Mouse (Mus musculus): ENCODE measurements at regions not wholly inside any gene's neighbourhood (a gene's known extent, or its start where the extent isn't known, plus 50 kb on each side); places are given as distances from the start of the nearest gene placed in this dataset.

DNA sequence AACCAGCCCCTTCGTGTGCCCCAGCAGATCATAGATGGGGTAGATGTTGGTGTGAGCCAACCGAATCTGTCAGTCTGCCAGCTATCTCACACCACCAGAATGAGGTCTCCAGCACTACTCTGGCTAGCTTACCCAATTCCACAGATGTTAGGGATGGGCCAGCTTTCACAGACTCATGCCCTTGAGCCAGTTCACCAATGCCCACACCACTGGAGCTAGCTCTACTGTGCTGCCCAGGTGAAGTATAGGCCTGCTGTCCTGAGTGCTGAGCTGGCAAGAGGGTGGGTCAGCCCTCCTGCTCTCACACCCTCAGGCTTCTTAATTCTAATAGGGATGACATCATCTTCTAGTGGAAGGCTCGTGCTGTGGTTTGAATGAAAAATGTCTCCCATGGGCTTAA is 201.5 kb upstream of the Kdm8 start:
- TF ChIP-seq POLR2A (IDR thresholded peaks at IDR 0.05; ENCODE audit: borderline replicate concordance, extremely low read depth, low read depth, low read length) (no peak), CTCF (IDR thresholded peaks at IDR 0.05; ENCODE audit: insufficient read depth, low read length) (no peak)
- H3K4me3 ChIP-seq (replicated peaks; ENCODE audit: extremely low read depth, low read depth, low read length): no peak overlapping the region
- DNase-seq: no peak
- no peaks in the 10 kb centered on the region for H3K4me1 ChIP-seq (ENCODE audit: control insufficient read depth, insufficient read depth, low read length)
- 72% methylated on average over 3 of the region's 3 CpGs for WGBS

DNA sequence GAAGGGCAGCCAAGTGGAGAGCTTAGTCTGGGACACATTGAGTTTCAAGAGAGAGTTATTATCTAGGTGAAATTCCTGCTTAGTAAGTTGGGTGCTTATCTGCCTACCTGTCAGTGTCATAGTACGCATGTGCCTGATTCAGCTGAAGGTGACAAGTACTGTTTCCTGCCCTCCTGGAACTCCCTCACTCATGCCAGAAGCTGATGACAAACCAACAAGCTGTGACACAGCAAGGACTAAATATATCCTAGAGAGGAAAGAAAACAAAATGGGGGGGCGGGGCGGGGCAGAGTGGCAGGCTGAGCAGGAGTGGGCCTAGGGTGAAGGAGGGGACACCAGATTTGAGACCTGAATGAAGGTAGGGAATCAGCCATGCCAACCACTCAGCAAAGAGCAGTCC is 196.1 kb upstream of the Kdm8 start:
- no peak for DNase-seq
- no peak overlapping the region for H3K4me3 ChIP-seq (replicated peaks; ENCODE audit: extremely low read depth, low read depth, low read length)
- 87% methylated on average over 3 of the region's 3 CpGs for WGBS
- TF ChIP-seq CTCF (IDR thresholded peaks at IDR 0.05; ENCODE audit: insufficient read depth, low read length) (no peak), POLR2A (IDR thresholded peaks at IDR 0.05; ENCODE audit: borderline replicate concordance, extremely low read depth, low read depth, low read length) (no peak)
- H3K4me1 ChIP-seq (ENCODE audit: control insufficient read depth, insufficient read depth, low read length): no peaks in the 10 kb centered on the region

DNA sequence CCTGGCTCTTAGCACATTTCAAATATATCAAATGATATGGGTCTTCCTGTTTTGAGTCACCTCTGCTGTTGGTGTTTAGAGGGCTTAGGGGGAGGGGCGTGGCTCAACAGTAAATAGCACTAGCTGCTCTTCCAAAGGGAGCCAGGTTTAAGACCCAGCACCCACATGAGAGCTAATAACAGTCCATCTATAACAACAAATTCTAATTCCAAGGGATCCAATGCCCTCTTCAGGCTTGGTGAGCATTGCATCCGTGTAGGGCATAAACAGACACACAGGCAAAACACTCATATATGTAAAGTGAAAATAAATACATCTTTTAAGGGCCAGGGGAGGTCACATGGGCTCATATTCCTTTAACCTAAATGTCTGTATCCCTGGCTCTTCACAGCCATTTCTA is 194.1 kb upstream of the Kdm8 start:
- no peak for DNase-seq
- 53% methylated on average over 2 of the region's 2 CpGs for WGBS
- Histone ChIP-seq H3K4me1 (ENCODE audit: control insufficient read depth, insufficient read depth, low read length) (no peaks in the 10 kb centered on the region), H3K4me3 (replicated peaks; ENCODE audit: extremely low read depth, low read depth, low read length) (no peak overlapping the region)
- TF ChIP-seq CTCF (IDR thresholded peaks at IDR 0.05; ENCODE audit: insufficient read depth, low read length): no peak
- no peak for TF ChIP-seq POLR2A (IDR thresholded peaks at IDR 0.05; ENCODE audit: borderline replicate concordance, extremely low read depth, low read depth, low read length)

DNA sequence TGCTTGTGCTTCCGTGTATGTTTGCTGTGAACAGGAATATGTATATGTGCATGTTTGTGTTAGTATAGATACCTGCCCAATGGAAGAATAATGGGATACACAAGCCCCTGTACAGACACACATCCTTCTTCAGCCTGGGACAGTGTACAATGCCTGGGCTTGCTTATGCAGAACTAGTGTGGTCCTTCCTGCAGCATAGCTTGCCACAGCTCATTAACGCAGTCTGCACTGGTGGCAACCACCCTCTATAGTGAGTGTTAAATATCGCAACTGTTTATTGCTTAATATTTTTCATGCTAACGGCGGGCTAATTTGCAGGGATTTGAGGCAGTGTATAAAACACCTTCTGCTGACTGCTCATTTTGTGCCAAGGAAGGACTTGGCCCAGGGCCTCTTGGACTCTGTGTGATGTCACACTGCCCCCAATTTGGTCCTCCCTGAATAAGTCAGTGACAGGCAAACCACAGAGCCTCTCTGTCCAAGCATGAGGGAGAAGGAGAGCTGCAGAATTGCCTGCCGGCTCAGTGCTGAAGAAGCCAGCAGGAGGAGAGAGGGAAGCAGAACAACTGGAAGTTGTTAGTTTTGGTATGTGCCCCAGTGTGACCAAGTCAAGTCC is 193.4 kb upstream of the Kdm8 start:
- no peak for DNase-seq
- Histone ChIP-seq H3K4me3 (replicated peaks; ENCODE audit: extremely low read depth, low read depth, low read length) (no peak overlapping the region), H3K4me1 (ENCODE audit: control insufficient read depth, insufficient read depth, low read length) (no peaks in the 10 kb centered on the region)
- 70% methylated on average over 6 of the region's 6 CpGs for WGBS
- TF ChIP-seq POLR2A (IDR thresholded peaks at IDR 0.05; ENCODE audit: borderline replicate concordance, extremely low read depth, low read depth, low read length) (no peak), CTCF (IDR thresholded peaks at IDR 0.05; ENCODE audit: insufficient read depth, low read length) (no peak)

DNA sequence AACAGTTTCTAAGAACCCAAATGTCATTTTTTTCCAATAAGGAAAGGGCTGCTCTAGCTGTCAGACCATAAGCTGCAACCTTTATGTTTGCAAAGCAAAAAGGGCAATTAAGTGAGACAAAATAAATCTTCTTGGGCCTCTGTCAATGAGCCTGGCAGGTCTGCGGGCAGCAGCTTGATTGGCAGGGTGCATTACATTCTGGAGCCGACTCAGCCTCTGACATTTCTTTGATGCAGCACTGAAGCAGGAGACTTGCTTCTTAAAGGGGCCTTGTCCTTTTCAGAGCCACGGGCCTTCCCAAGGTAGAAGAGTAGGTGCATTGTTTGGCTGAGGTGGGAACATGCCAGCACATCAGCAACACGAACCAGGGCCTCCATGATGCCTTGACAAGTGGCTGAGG is 190.2 kb upstream of the Kdm8 start:
- 27% methylated on average over 4 of the region's 4 CpGs for WGBS
- H3K4me3 ChIP-seq (replicated peaks; ENCODE audit: extremely low read depth, low read depth, low read length): no peak overlapping the region
- H3K4me1 ChIP-seq (ENCODE audit: control insufficient read depth, insufficient read depth, low read length): no peaks in the 10 kb centered on the region
- TF ChIP-seq CTCF (IDR thresholded peaks at IDR 0.05; ENCODE audit: insufficient read depth, low read length) (no peak), POLR2A (IDR thresholded peaks at IDR 0.05; ENCODE audit: borderline replicate concordance, extremely low read depth, low read depth, low read length) (no peak)
- DNase-seq: no peak

DNA sequence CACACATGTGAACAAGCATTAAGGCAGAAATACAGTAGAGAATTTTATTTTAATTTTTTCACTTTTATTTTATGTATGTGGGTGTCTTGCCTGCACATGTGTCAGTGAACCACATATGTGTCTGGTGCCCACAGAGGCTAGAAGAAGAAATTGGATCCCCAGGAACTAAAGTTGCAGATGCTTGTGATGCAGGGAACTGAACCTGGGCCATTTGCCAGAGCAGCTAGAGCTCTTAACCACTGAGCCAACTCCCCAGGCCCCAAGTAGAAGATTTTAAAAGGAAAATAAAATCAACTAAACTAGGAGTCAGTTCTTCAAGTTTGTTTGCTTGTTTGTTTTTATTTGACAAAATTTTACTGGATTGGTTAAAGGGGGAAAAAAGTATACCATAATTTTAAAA is 185.5 kb upstream of the Kdm8 start:
- TF ChIP-seq POLR2A (IDR thresholded peaks at IDR 0.05; ENCODE audit: borderline replicate concordance, extremely low read depth, low read depth, low read length) (no peak), CTCF (IDR thresholded peaks at IDR 0.05; ENCODE audit: insufficient read depth, low read length) (no peak)
- no peak for DNase-seq
- H3K4me1 ChIP-seq (ENCODE audit: control insufficient read depth, insufficient read depth, low read length): no peaks in the 10 kb centered on the region
- no peak overlapping the region for H3K4me3 ChIP-seq (replicated peaks; ENCODE audit: extremely low read depth, low read depth, low read length)

DNA sequence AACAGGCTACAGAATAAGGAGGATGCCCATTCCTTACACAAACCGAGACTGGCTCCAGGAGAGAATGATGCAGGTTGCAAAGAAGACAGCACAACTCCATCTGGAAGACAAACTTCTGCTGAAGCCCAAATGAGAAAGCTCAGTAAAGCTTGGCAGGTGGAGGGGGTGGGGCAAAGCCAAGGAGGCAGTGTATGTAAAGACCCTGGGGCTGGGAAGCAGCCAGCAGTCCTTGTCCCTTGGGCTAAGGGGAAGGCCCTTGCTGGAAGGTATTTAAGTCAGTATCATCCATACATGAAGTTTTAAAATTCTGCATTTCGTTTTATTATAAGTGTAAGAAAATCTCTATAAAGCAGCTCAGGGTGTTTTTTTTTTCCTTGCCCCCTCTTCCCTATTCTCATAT is 182.3 kb upstream of the Kdm8 start:
- DNase-seq: no peak
- TF ChIP-seq POLR2A (IDR thresholded peaks at IDR 0.05; ENCODE audit: borderline replicate concordance, extremely low read depth, low read depth, low read length) (no peak), CTCF (IDR thresholded peaks at IDR 0.05; ENCODE audit: insufficient read depth, low read length) (no peak)
- Histone ChIP-seq H3K4me1 (ENCODE audit: control insufficient read depth, insufficient read depth, low read length) (no peaks in the 10 kb centered on the region), H3K4me3 (replicated peaks; ENCODE audit: extremely low read depth, low read depth, low read length) (no peak overlapping the region)
- WGBS: 70% methylated on average over 2 of the region's 2 CpGs

DNA sequence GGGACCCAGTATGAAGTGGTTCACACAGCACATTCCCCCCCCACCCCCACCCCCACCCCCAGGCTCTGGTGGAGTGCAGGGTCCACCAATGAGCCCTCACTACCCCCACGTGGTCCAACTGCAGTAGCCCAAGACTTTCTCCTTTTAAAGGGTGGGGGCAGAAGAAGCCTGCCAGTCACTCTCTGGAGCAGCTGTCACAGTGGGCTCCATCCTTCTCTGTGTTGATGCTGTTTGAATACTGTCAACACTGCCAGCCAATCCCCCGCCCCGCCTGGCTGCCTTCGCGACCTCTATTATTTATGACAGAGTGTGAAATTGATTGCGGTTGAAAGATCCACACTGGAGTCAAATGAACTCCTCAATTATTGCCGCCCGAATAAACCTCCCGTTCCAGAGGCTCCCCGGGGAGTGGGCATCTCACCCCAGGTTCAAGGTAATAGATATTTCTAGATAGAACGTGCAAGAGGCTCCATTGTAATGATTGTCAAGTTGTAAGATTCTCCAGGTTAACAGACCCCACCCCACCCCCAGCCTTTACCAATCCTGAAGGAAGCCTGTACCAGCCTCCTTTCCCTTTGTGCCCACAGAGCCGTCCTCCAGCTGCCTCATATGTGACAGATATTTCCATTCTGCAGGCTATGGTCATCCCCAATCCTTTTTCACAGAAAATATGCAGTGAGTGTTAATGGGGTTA is 181.7 kb upstream of the Kdm8 start:
- Histone ChIP-seq H3K4me1 (ENCODE audit: control insufficient read depth, insufficient read depth, low read length) (no peaks in the 10 kb centered on the region), H3K4me3 (replicated peaks; ENCODE audit: extremely low read depth, low read depth, low read length) (no peak overlapping the region)
- 65% methylated on average over 12 of the region's 12 CpGs for WGBS
- no peak for TF ChIP-seq CTCF (IDR thresholded peaks at IDR 0.05; ENCODE audit: insufficient read depth, low read length)
- no peak for TF ChIP-seq POLR2A (IDR thresholded peaks at IDR 0.05; ENCODE audit: borderline replicate concordance, extremely low read depth, low read depth, low read length)
- no peak for DNase-seq

DNA sequence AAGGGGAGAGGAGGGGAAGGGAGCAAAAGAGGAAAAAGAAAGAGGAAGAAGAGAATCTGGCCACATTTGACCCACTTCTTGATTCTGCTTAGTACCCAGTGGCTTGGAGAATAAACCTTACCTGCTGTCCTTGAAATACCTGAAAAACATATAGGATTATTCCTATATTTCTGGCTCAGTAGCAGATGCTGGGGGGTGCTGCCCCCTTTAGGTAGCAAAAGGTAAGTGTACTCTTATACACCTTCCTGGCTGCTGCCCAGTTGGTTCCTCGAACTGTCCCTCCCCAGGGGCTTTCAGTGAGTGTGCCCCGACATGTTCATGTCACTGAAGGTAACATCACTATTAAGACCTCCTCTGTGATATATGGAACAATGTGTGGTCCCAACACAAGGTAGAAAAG is 180.7 kb upstream of the Kdm8 start:
- no peak for DNase-seq
- TF ChIP-seq POLR2A (IDR thresholded peaks at IDR 0.05; ENCODE audit: borderline replicate concordance, extremely low read depth, low read depth, low read length): no peak
- no peak for TF ChIP-seq CTCF (IDR thresholded peaks at IDR 0.05; ENCODE audit: insufficient read depth, low read length)
- WGBS: 66% methylated on average over 2 of the region's 2 CpGs
- Histone ChIP-seq H3K4me3 (replicated peaks; ENCODE audit: extremely low read depth, low read depth, low read length) (no peak overlapping the region), H3K4me1 (ENCODE audit: control insufficient read depth, insufficient read depth, low read length) (no peaks in the 10 kb centered on the region)

DNA sequence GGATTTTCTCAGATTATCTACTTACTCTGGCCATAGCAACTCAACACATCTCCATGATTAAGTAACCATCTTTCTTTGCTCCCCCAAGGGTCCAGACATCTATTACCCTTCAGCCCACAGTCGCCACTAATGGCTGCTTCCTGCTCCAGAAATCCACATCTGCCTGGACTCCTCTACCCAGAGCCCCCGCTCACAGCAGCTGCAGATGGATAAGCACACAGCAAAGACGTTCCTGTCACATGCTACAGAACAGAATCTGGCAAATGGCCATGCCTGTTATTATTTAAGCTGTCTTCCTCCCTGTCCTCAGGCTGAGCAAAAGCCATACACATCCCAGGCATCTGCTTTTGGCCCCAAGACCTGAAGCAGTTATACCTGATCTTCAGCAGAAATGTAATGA is 173.8 kb upstream of the Kdm8 start:
- TF ChIP-seq CTCF (IDR thresholded peaks at IDR 0.05; ENCODE audit: insufficient read depth, low read length): no peak
- no peak for TF ChIP-seq POLR2A (IDR thresholded peaks at IDR 0.05; ENCODE audit: borderline replicate concordance, extremely low read depth, low read depth, low read length)
- DNase-seq: no peak
- Histone ChIP-seq H3K4me1 (ENCODE audit: control insufficient read depth, insufficient read depth, low read length) (no peaks in the 10 kb centered on the region), H3K4me3 (replicated peaks; ENCODE audit: extremely low read depth, low read depth, low read length) (no peak overlapping the region)
- 44% methylated on average over 3 of the region's 3 CpGs for WGBS
